Mouse (Mus musculus): ENCODE data around the gene Gipr. TPM values are rescaled to one million over a fixed set of nuclear protein-coding genes. Genes with fewer than 3 reads are reported as not detected.

The Gipr gene
- polyA plus RNA-seq, 1 experiment from 2014 or later, result 1.1 TPM

DNA sequence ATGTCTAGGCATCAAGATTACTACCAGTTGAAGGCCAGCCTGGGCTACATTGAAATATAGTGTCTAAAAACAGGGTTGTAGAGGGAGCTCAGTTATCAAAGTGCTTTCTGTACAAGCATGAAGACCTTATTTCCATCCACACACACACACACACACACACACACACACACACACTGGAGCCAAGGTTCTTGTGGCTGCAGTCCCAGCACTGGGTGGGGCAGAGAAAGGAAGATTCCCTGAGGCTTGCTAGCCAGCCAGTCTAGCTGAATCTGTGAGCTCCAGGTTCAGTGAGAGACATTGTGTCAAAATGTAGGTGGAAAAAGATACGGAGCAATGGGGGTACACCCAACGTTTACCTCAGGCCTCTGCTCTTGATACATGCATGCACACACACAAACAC lies 18.3 kb upstream of the Gipr start:
- Histone ChIP-seq H3K9ac (replicated peaks; ENCODE audit: low read depth, low read length) (no peak overlapping the region), H3K27ac (ENCODE audit: low read length) (no peak overlapping the region), H3K27me3 (ENCODE audit: control insufficient read depth, insufficient read depth, low read length) (peaks cover 11% of the 10 kb centered on the region), H3K4me1 (ENCODE audit: control insufficient read depth, insufficient read depth, low read length) (peaks cover 15% of the 10 kb centered on the region; the same call in 1 of the 2 replicates), H3K36me3 (ENCODE audit: control insufficient read depth, insufficient read depth, low read length) (peaks cover 5% of the 10 kb centered on the region; the same call in 1 of the 2 replicates), H3K9me3 (ENCODE audit: control insufficient read depth, low read depth, low read length) (no peaks in the 10 kb centered on the region), H3K4me2 (replicated peaks; ENCODE audit: low read depth, low read length) (no peak overlapping the region), H3K4me3 (ENCODE audit: low read depth, low read length) (no peak overlapping the region)
- no peak for ATAC-seq (ENCODE audit: insufficient number of reproducible peaks, insufficient read depth, low FRiP score, low read depth)
- 83% methylated on average over 2 of the region's 2 CpGs for WGBS

DNA sequence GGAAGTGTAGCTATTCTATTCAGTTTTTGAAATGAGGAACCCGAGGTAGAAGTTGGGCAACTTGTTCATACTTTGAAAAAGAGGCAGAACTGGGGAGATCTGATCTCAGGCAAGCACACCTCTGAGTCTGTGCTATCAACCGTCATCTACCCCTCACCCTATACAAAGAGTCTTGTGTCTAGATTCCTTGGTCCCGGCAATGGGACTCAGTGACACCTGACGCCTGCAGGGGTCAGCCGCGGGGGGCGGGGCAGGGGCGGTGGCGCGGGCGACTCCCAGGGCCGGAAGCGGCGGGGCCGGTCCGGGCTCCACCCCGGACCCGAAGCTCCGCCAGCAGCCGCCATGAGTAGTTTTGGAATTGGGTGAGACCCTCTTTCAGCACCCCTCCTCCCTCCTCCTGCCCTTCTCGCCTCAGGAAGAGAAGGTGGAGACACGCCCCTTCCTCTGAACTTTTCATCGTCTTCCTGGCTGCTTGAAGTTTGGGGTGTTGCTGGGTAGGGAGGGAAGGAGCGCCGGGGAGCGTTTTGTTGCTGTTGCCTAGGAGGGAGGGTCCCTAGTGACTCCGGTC lies 15.0 kb upstream of the Gipr start:
- Histone ChIP-seq H3K36me3 (ENCODE audit: control insufficient read depth, insufficient read depth, low read length) (no peaks in the 10 kb centered on the region), H3K4me3 (ENCODE audit: low read depth, low read length) (peak overlapping the region; percentile 53), H3K27ac (ENCODE audit: low read length) (no peak overlapping the region), H3K27me3 (ENCODE audit: control insufficient read depth, insufficient read depth, low read length) (peaks cover 37% of the 10 kb centered on the region), H3K4me1 (ENCODE audit: control insufficient read depth, insufficient read depth, low read length) (peaks cover 16% of the 10 kb centered on the region; the same call in 1 of the 2 replicates), H3K4me2 (replicated peaks; ENCODE audit: low read depth, low read length) (peak overlapping the region; percentile 77), H3K9me3 (ENCODE audit: control insufficient read depth, low read depth, low read length) (0 out of 2 replicates have a peak, but pooled peaks cover 4% of the 10 kb centered on the region), H3K9ac (replicated peaks; ENCODE audit: low read depth, low read length) (peak overlapping the region; percentile 46)
- ATAC-seq (ENCODE audit: insufficient number of reproducible peaks, insufficient read depth, low FRiP score, low read depth), result peak; percentile 64
- 1% methylated on average over 27 of the region's 27 CpGs for WGBS

DNA sequence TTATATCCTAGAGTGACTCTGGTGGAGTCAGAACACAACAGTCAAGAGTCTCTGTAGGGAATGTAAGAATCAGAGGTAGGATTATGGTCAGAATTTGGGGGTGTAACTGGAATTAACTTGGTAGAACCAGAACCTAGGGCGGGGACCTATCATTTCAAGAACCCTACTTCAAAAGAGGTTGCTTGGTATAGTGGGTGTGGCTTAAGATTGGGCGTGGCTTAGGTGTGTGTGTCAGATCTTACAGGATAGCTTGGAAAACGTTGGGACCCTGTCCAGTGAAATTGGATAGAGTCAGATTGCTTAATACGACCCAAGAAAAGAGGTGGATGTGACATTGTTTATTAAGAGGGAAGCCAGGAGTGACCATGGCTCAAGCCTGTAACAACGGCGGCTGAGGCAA lies 14.0 kb upstream of the Gipr start:
- peaks cover 18% of the 10 kb centered on the region; the same call in 1 of the 2 replicates for H3K4me1 ChIP-seq (ENCODE audit: control insufficient read depth, insufficient read depth, low read length)

DNA sequence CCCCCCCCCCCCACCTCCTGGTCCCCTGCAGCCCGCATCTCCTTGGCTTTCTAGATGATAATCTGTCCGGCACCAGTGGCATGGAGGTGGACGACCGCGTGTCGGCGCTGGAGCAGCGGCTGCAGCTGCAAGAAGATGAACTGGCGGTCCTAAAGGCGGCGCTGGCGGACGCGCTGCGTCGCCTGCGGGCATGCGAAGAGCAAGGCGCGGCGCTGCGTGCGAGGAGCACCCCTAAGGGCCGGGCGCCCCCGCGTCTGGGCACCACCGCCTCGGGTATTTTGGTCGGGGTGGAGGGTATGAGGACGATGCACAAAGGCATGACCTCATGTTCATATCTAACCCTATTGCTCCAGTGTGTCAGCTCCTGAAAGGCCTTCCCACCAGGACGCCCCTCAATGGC lies 13.2 kb upstream of the Gipr start:
- WGBS, result under 1% methylated on average over 31 of the region's 32 CpGs

More for the DNA sequence above, 14.0 kb upstream of the Gipr start:
- H3K4me2 ChIP-seq (replicated peaks; ENCODE audit: low read depth, low read length), result no peak overlapping the region
- no peak overlapping the region for H3K9ac ChIP-seq (replicated peaks; ENCODE audit: low read depth, low read length)
- no peaks in the 10 kb centered on the region for H3K36me3 ChIP-seq (ENCODE audit: control insufficient read depth, insufficient read depth, low read length)
- H3K27me3 ChIP-seq (ENCODE audit: control insufficient read depth, insufficient read depth, low read length), result peaks cover 37% of the 10 kb centered on the region
- no peak overlapping the region for H3K27ac ChIP-seq (ENCODE audit: low read length)
- ATAC-seq (ENCODE audit: insufficient number of reproducible peaks, insufficient read depth, low FRiP score, low read depth), result no peak
- 40% methylated on average over 6 of the region's 6 CpGs for WGBS
- no peak overlapping the region for H3K4me3 ChIP-seq (ENCODE audit: low read depth, low read length)
- 0 out of 2 replicates have a peak, but pooled peaks cover 4% of the 10 kb centered on the region for H3K9me3 ChIP-seq (ENCODE audit: control insufficient read depth, low read depth, low read length)

DNA sequence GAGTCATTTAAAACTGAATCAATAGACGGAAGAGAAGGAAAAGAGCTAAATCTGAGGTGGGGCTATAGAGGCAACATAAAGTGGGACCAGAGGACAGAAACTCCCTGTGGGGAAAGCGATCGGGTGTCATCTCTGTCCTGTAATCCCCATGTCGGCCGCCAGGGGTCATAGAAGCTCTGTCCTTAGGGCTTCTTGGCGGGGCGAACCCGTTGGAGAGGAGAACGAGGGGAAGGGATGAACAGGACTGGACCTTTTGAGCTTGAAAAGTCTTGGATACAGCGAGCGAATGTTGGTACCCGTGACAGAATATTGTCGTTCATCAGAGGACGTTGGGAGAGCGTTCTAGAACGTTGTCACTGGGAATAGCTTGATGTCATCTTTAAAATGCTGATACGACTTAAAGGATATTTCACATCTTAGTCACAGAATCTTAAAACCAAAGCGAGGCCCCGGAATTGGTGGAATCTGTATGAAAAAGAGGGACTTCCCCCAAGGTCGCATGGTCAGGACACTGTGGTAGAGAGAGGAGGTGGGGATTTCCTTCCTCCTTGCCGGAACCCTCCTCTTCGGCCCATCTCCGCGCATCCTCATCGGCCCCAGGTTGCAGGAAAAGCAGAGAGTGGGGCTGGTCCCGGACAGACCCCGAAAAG lies 12.6 kb upstream of the Gipr start:
- H3K9me3 ChIP-seq (ENCODE audit: control insufficient read depth, low read depth, low read length), result 0 out of 2 replicates have a peak, but pooled peaks cover 4% of the 10 kb centered on the region
- no peak overlapping the region for H3K9ac ChIP-seq (replicated peaks; ENCODE audit: low read depth, low read length)
- H3K27me3 ChIP-seq (ENCODE audit: control insufficient read depth, insufficient read depth, low read length), result peaks cover 37% of the 10 kb centered on the region
- H3K27ac ChIP-seq (ENCODE audit: low read length), result no peak overlapping the region
- ATAC-seq (ENCODE audit: insufficient number of reproducible peaks, insufficient read depth, low FRiP score, low read depth), result no peak
- 0 out of 2 replicates have a peak overlapping the region, but pooled peaks have one; percentile 5 for H3K4me3 ChIP-seq (ENCODE audit: low read depth, low read length)
- H3K36me3 ChIP-seq (ENCODE audit: control insufficient read depth, insufficient read depth, low read length), result no peaks in the 10 kb centered on the region
- H3K4me1 ChIP-seq (ENCODE audit: control insufficient read depth, insufficient read depth, low read length), result peaks cover 14% of the 10 kb centered on the region; the same call in 1 of the 2 replicates
- WGBS, result 3% methylated on average over 27 of the region's 27 CpGs
- peak overlapping the region; percentile 33; the same call in 1 of the 2 replicates for H3K4me2 ChIP-seq (replicated peaks; ENCODE audit: low read depth, low read length)

More for the DNA sequence above, 13.2 kb upstream of the Gipr start:
- H3K4me2 ChIP-seq (replicated peaks; ENCODE audit: low read depth, low read length), result peak overlapping the region; percentile 33
- H3K4me1 ChIP-seq (ENCODE audit: control insufficient read depth, insufficient read depth, low read length), result peaks cover 14% of the 10 kb centered on the region; the same call in 1 of the 2 replicates
- H3K4me3 ChIP-seq (ENCODE audit: low read depth, low read length), result peak overlapping the region; percentile 12; the same call in 1 of the 2 replicates
- H3K9me3 ChIP-seq (ENCODE audit: control insufficient read depth, low read depth, low read length), result 0 out of 2 replicates have a peak, but pooled peaks cover 4% of the 10 kb centered on the region
- no peaks in the 10 kb centered on the region for H3K36me3 ChIP-seq (ENCODE audit: control insufficient read depth, insufficient read depth, low read length)
- no peak for ATAC-seq (ENCODE audit: insufficient number of reproducible peaks, insufficient read depth, low FRiP score, low read depth)
- H3K9ac ChIP-seq (replicated peaks; ENCODE audit: low read depth, low read length), result no peak overlapping the region
- no peak overlapping the region for H3K27ac ChIP-seq (ENCODE audit: low read length)
- peaks cover 37% of the 10 kb centered on the region for H3K27me3 ChIP-seq (ENCODE audit: control insufficient read depth, insufficient read depth, low read length)

DNA sequence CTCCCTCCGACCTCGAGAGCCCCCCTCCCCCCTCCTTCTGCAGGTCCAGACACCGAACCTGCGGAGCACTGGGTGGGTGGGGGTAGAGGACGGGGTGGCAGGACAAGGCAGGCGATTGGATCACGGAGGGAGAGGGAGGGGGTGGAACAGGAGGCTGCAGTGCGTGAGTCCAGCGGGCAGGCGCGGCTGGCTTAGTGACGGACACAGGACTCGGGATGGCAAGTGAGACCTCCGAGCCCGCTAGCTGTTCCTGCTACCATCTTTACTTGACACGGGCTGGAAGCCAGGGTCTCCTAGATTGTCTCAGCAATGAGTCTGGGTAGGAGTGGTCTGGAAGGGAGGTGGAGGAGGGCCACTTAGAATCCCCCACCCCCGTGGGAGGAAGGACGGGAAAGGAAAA lies 12.1 kb upstream of the Gipr start:
- H3K4me3 ChIP-seq (ENCODE audit: low read depth, low read length), result 0 out of 2 replicates have a peak overlapping the region, but pooled peaks have one; percentile 5
- H3K27ac ChIP-seq (ENCODE audit: low read length), result no peak overlapping the region
- H3K9me3 ChIP-seq (ENCODE audit: control insufficient read depth, low read depth, low read length), result 0 out of 2 replicates have a peak, but pooled peaks cover 4% of the 10 kb centered on the region
- peaks cover 37% of the 10 kb centered on the region for H3K27me3 ChIP-seq (ENCODE audit: control insufficient read depth, insufficient read depth, low read length)
- 10% methylated on average over 18 of the region's 18 CpGs for WGBS
- no peaks in the 10 kb centered on the region for H3K36me3 ChIP-seq (ENCODE audit: control insufficient read depth, insufficient read depth, low read length)
- no peak overlapping the region for H3K4me2 ChIP-seq (replicated peaks; ENCODE audit: low read depth, low read length)
- no peak for ATAC-seq (ENCODE audit: insufficient number of reproducible peaks, insufficient read depth, low FRiP score, low read depth)
- no peak overlapping the region for H3K9ac ChIP-seq (replicated peaks; ENCODE audit: low read depth, low read length)
- peaks cover 14% of the 10 kb centered on the region; the same call in 1 of the 2 replicates for H3K4me1 ChIP-seq (ENCODE audit: control insufficient read depth, insufficient read depth, low read length)

DNA sequence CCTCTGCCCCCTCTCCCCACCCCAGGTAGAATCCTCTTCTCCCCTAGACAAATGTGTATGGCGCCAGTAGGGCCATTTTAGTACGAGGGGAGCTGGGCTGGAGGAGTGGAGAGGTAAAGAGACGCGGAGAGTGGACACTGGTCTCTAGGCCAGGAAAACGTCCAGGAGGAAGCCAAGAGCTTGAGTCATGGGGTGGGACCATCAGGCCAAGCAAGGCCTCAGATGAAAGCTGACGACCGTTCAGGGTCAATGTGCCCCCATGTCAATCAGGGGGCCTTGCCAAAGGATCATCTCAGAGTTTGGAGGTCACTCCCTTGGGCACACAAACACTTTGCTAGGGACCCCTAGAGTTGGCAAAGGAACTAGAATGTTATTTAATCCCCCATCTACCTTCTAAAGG lies 11.3 kb upstream of the Gipr start:
- H3K27me3 ChIP-seq (ENCODE audit: control insufficient read depth, insufficient read depth, low read length), result peaks cover 37% of the 10 kb centered on the region
- H3K9me3 ChIP-seq (ENCODE audit: control insufficient read depth, low read depth, low read length), result 0 out of 2 replicates have a peak, but pooled peaks cover 4% of the 10 kb centered on the region
- H3K4me3 ChIP-seq (ENCODE audit: low read depth, low read length), result no peak overlapping the region
- no peak overlapping the region for H3K4me2 ChIP-seq (replicated peaks; ENCODE audit: low read depth, low read length)
- H3K4me1 ChIP-seq (ENCODE audit: control insufficient read depth, insufficient read depth, low read length), result peaks cover 17% of the 10 kb centered on the region; the same call in 1 of the 2 replicates
- H3K36me3 ChIP-seq (ENCODE audit: control insufficient read depth, insufficient read depth, low read length), result no peaks in the 10 kb centered on the region
- H3K27ac ChIP-seq (ENCODE audit: low read length), result no peak overlapping the region
- no peak for ATAC-seq (ENCODE audit: insufficient number of reproducible peaks, insufficient read depth, low FRiP score, low read depth)
- no peak overlapping the region for H3K9ac ChIP-seq (replicated peaks; ENCODE audit: low read depth, low read length)
- WGBS, result 73% methylated on average over 7 of the region's 7 CpGs

DNA sequence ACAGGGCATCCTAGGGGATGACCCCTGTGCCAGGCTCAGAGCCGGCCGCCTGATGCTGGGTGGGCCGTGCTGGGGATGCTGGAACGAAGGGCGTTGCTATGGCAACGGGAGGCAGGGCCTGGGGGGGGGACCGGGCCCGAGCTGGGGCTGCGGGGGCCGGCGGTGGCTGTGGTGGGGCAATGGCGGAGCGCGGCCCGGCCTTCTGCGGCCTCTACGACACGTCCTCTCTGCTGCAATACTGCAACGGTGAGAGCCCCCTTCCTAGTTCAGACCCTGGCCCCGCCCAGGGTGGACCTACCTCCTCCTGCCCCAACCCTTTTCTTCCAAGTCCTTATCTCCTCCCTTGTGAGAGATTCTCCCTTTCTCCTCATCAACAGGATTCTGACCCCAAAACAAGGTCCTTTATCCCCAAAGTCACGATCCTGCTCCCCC lies 10.6 kb upstream of the Gipr start:
- Histone ChIP-seq H3K4me2 (replicated peaks; ENCODE audit: low read depth, low read length) (peak overlapping the region; percentile 23), H3K4me1 (ENCODE audit: control insufficient read depth, insufficient read depth, low read length) (peaks cover 14% of the 10 kb centered on the region; the same call in 1 of the 2 replicates), H3K27ac (ENCODE audit: low read length) (no peak overlapping the region), H3K9me3 (ENCODE audit: control insufficient read depth, low read depth, low read length) (0 out of 2 replicates have a peak, but pooled peaks cover 4% of the 10 kb centered on the region), H3K27me3 (ENCODE audit: control insufficient read depth, insufficient read depth, low read length) (peaks cover 37% of the 10 kb centered on the region), H3K36me3 (ENCODE audit: control insufficient read depth, insufficient read depth, low read length) (no peaks in the 10 kb centered on the region), H3K9ac (replicated peaks; ENCODE audit: low read depth, low read length) (no peak overlapping the region), H3K4me3 (ENCODE audit: low read depth, low read length) (peak overlapping the region; percentile 16)
- ATAC-seq (ENCODE audit: insufficient number of reproducible peaks, insufficient read depth, low FRiP score, low read depth), result no peak
- 6% methylated on average over 19 of the region's 21 CpGs for WGBS
